Mouse (Mus musculus) intestine, postnatal 0 days (tissue): Measurements from ENCODE around the gene Ica1l. TPM values are rescaled to one million over a fixed set of nuclear protein-coding genes. Genes with fewer than 3 reads are reported as not detected.
A peak's percentile ranks its signal among the peaks of the same experiment; 100 is the strongest.
"Not testable (repeated sequence)": the region's sequence is repeated elsewhere in the genome, so short reads cannot be mapped to it uniquely, and the experiment has no call there.

Experiments used
- ATAC-seq: fragments of 200-750 bp; cut with Nextera tagmentation; 2 replicates; pipeline ENCODE4 v1.8.0; 2017; ENCODE audit warnings: mild to moderate bottlenecking, moderate TSS enrichment, moderate library complexity
- H3K27ac ChIP-seq: fragments of 300-500 bp; sonication (generic); 2 replicates; pipeline ENCODE4 v1.5.1; 2014; ENCODE audit warnings: mild to moderate bottlenecking, low read depth, low read length, moderate library complexity
- H3K27me3 ChIP-seq: fragments of 300-500 bp; sonication (generic); replicated peaks from 2 replicates; pipeline ENCODE4 v1.6.1; 2014; ENCODE audit warnings: low read length, mixed read lengths; ENCODE audit not compliant: control insufficient read depth, insufficient read depth
- H3K36me3 ChIP-seq: fragments of 300-500 bp; sonication (generic); 2 replicates; pipeline ENCODE4 v1.6.1; 2014; ENCODE audit warnings: mild to moderate bottlenecking, moderate library complexity; ENCODE audit not compliant: control insufficient read depth, insufficient read depth
- H3K4me1 ChIP-seq: fragments of 300-500 bp; sonication (generic); replicated peaks from 2 replicates; pipeline ENCODE4 v1.6.1; 2014; ENCODE audit warnings: antibody characterized with exemption, low read length, mixed read lengths; ENCODE audit not compliant: control insufficient read depth, insufficient read depth
- H3K4me2 ChIP-seq: fragments of 300-500 bp; sonication (generic); replicated peaks from 2 replicates; pipeline ENCODE4 v1.6.1; 2014; ENCODE audit warnings: low read depth, mild to moderate bottlenecking, moderate library complexity
- H3K4me3 ChIP-seq: fragments of 300-500 bp; sonication (generic); 2 replicates; pipeline ENCODE4 v1.5.1; 2014; ENCODE audit warnings: low read depth, low read length
- H3K9ac ChIP-seq: fragments of 300-500 bp; sonication (generic); 2 replicates; pipeline ENCODE4 v1.6.1; 2014; ENCODE audit warnings: mild to moderate bottlenecking, low read depth, low read length
- H3K9me3 ChIP-seq: fragments of 300-500 bp; sonication (generic); 2 replicates; pipeline ENCODE4 v1.6.1; 2016; ENCODE audit warnings: mixed run types; ENCODE audit not compliant: control insufficient read depth
- CTCF ChIP-seq: sonication (generic); IDR thresholded peaks from 2 replicates; pipeline ENCODE4 v1.5.1; 2016; ENCODE audit warnings: low read depth, mild to moderate bottlenecking, control low read depth, antibody characterized with exemption, moderate library complexity
- WGBS: fragments of 180-500 bp; shearing (Covaris S2); extraction: QIAGEN DNeasy Blood & Tissue Kit; methylation state at CpG from one replicate; pipeline ENCODE4 v1.1.7; 2014; 5-methylcytosine and 5-hydroxymethylcytosine counted together
- polyA plus RNA-seq: library from polyadenylated mRNA; unstranded; fragments of >200 nt; fragmentation: Nextera tagmentation; extraction: Ambion mirVana; gene quantifications from 2 replicates; pipeline ENCODE4 v1.2.1, GENCODE M21; 2015

Ica1l gene
- polyA plus RNA-seq, 1 experiment from 2014 or later: 0.82 TPM

DNA sequence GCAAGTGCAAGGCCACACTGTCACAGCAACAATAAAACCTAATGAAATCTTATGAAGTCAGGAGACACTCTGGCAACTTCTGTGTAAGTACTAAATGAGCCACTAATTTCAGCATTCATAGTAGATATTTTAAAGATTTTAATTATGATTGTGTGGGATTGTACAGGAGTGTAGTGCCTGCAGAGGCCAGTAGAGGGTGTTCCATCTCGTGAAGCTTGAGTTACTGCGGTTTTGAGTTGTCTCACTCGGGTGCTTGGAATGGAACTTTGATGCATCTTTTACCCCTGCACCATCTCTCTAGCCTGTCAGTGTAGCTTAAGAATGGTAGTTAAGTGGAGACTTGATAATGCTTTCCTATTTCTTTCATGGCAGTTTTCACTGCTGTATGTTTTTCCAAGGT is 11.7 kb upstream of the Ica1l start:
- Histone ChIP-seq H3K9ac (no peak overlapping the region), H3K4me1 (no peaks in the 10 kb centered on the region), H3K36me3 (no peaks in the 10 kb centered on the region), H3K4me2 (no peak overlapping the region), H3K27ac (no peak overlapping the region), H3K27me3 (no peaks in the 10 kb centered on the region), H3K9me3 (no peaks in the 10 kb centered on the region), H3K4me3 (no peak overlapping the region)
- ATAC-seq: no peak
- WGBS: 47% methylated on average over 3 of the region's 3 CpGs
- TF ChIP-seq CTCF: peak; percentile 46

GRCm38 (mm10) chr1:60047481-60047880 is 4.5 kb upstream of the Ica1l start:
- H3K27ac ChIP-seq, ATAC-seq: not testable (repeated sequence)
- WGBS: 95% methylated on average over 5 of the region's 5 CpGs

DNA sequence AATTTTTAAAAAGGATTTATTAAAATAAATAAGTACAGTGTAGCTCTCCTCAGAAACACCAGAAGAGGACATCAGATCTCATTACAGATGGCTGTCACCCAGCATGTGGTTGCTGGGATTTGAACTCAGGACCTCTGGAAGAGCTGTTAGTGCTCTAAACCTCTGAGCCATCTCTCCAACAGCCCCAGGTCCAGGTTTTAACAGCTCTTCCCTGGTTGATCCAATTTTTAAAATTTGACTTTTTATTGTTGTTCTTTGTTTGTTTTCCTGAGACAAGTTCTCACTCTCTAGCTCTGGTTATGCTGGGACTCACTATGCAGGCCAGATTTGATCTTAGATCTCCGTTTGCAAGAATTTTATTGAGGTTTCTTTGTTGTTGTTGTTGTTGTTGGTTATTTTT is 1.6 kb upstream of the Ica1l start:
- H3K27ac ChIP-seq: no peak overlapping the region
- H3K4me2 ChIP-seq: no peak overlapping the region
- no peak for ATAC-seq
- H3K27me3 ChIP-seq: peaks cover 26% of the 10 kb centered on the region
- 91% methylated on average over 1 of the region's 1 CpGs for WGBS
- H3K4me3 ChIP-seq: no peak overlapping the region
- H3K4me1 ChIP-seq: no peaks in the 10 kb centered on the region
- no peaks in the 10 kb centered on the region for H3K9me3 ChIP-seq
- no peak overlapping the region for H3K9ac ChIP-seq
- TF ChIP-seq CTCF: no peak
- no peaks in the 10 kb centered on the region for H3K36me3 ChIP-seq

More at GRCm38 (mm10) chr1:60047481-60047880, 4.5 kb upstream of the Ica1l start:
- H3K4me2 ChIP-seq, H3K36me3 ChIP-seq, H3K9me3 ChIP-seq, H3K9ac ChIP-seq, H3K4me3 ChIP-seq, H3K4me1 ChIP-seq: not testable (repeated sequence)
- peaks cover 18% of the 10 kb centered on the region for H3K27me3 ChIP-seq

GRCm38 (mm10) chr1:60042398-60042795 is 587 bp downstream of the Ica1l start:
- Histone ChIP-seq H3K27me3 (peaks cover 26% of the 10 kb centered on the region), H3K9ac (peak overlapping the region; percentile 48; the same call in 1 of the 2 replicates), H3K4me1 (no peaks in the 10 kb centered on the region), H3K4me2 (peak overlapping the region; percentile 97), H3K27ac (no peak overlapping the region), H3K9me3 (no peaks in the 10 kb centered on the region), H3K36me3 (no peaks in the 10 kb centered on the region), H3K4me3 (peak overlapping the region; percentile 83)
- WGBS: 3% methylated on average over 19 of the region's 19 CpGs
- TF ChIP-seq CTCF: no peak
- no peak for ATAC-seq

DNA sequence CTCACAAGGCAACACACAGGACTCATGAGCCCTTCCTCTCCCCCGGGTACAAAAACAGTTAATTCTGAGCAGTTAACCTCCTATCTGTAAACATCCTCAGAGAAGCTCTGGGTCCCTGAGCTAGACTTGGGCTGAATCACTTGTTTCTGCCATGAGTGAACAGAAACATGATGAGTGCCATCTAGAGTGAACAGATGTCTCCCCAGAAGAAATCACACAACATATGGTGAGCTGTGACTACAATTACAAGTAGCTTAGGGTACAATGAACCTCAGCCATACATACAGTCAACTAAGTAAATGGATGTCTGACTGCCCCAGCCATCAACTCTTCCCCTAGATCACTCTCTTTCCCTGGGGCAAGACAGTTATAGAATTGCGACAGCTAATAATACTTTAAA is 7.9 kb downstream of the Ica1l start:
- Histone ChIP-seq H3K36me3 (no peaks in the 10 kb centered on the region), H3K9me3 (no peaks in the 10 kb centered on the region), H3K4me2 (no peak overlapping the region), H3K9ac (no peak overlapping the region), H3K4me1 (no peaks in the 10 kb centered on the region), H3K27ac (no peak overlapping the region), H3K27me3 (0 out of 2 replicates have a peak, but pooled peaks cover under 1% of the 10 kb centered on the region), H3K4me3 (no peak overlapping the region)
- 81% methylated on average over 2 of the region's 2 CpGs for WGBS
- no peak for ATAC-seq
- TF ChIP-seq CTCF: no peak

GRCm38 (mm10) chr1:60017031-60017469 is 25.9 kb downstream of the Ica1l start:
- Histone ChIP-seq H3K9me3 (no peaks in the 10 kb centered on the region), H3K27ac (no peak overlapping the region), H3K4me2 (no peak overlapping the region), H3K4me1 (no peaks in the 10 kb centered on the region), H3K9ac (no peak overlapping the region), H3K36me3 (no peaks in the 10 kb centered on the region), H3K27me3 (no peaks in the 10 kb centered on the region), H3K4me3 (no peak overlapping the region)
- whole genome bisulfite sequencing: 86% methylated on average over 1 of the region's 1 CpGs
- TF ChIP-seq CTCF: no peak
- no peak for ATAC-seq

GRCm38 (mm10) chr1:60016136-60016611 is 26.8 kb downstream of the Ica1l start:
- ATAC-seq: no peak
- WGBS: 62% methylated on average over 5 of the region's 5 CpGs
- H3K9me3 ChIP-seq: no peaks in the 10 kb centered on the region
- no peak overlapping the region for H3K4me2 ChIP-seq
- no peaks in the 10 kb centered on the region for H3K27me3 ChIP-seq
- H3K27ac ChIP-seq: no peak overlapping the region
- TF ChIP-seq CTCF: no peak
- H3K4me3 ChIP-seq: no peak overlapping the region
- no peaks in the 10 kb centered on the region for H3K4me1 ChIP-seq
- no peaks in the 10 kb centered on the region for H3K36me3 ChIP-seq
- no peak overlapping the region for H3K9ac ChIP-seq
